Mouse (Mus musculus): ENCODE data around the gene Nmd3.

DNA sequence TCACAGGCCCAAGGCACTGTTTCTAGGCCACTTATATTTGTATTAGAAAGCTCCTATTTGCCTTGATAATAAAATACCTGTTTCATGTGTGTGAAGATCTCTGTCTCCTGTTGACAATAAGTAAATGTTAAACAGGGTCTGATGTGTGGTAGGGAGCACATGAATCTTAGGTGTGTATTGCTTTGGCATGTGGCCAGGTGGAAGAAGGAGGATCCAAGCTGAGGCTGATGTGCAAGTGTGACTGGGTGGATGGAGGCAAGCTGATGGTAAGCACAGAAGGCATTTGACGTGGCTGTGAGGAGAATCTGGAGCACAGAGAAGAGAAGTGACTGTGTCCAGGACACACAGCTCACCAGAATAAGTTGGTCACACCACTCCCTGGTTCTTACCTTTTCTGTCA lies 77.3 kb downstream of the Nmd3 start:
- TF ChIP-seq POLR2A (IDR thresholded peaks at IDR 0.05; ENCODE audit: insufficient read length, low read depth): no peak
- no peak for TF ChIP-seq TCF12 (IDR thresholded peaks at IDR 0.05; ENCODE audit: insufficient read depth, poor library complexity, severe bottlenecking)
- TF ChIP-seq TCF3 (IDR thresholded peaks at IDR 0.05; ENCODE audit: insufficient read length, low read depth): no peak
- no peak for TF ChIP-seq POLR2AphosphoS2 (IDR thresholded peaks at IDR 0.05; ENCODE audit: insufficient read length, low read depth)
- no peak for TF ChIP-seq USF1 (IDR thresholded peaks at IDR 0.05; ENCODE audit: low read depth)
